Comparison of ENCODE assay signal across 8 mouse cellular contexts in genomic region chr13:42711510-42711909, GRCm38 (mm10). TPM values are rescaled to one million over a fixed set of nuclear protein-coding genes. Genes with fewer than 3 reads are reported as not detected.
DNase-seq lines count a peak whose midpoint lies in the region; ATAC-seq and TF ChIP-seq lines count a peak whose summit lies in the region.

No protein-coding gene starts in this region.

- no peak overlapping the region for H3K4me2 ChIP-seq in kidney, postnatal 0 days (ENCODE audit: low read length)
- no peak overlapping the region for H3K4me2 ChIP-seq in kidney, embryonic 15.5 days
- H3K4me2 ChIP-seq in hindbrain, embryonic 13.5 days = peak overlapping the region; percentile 61
- peak overlapping the region; percentile 60 for H3K4me2 ChIP-seq in midbrain, embryonic 14.5 days (ENCODE audit: low read length)

- WGBS in kidney, postnatal 0 days = 28% methylated on average over 2 of the region's 2 CpGs
- 29% methylated on average over 2 of the region's 2 CpGs for WGBS in kidney, embryonic 15.5 days
- 34% methylated on average over 2 of the region's 2 CpGs for WGBS in hindbrain, embryonic 13.5 days
- 39% methylated on average over 2 of the region's 2 CpGs for WGBS in midbrain, embryonic 14.5 days

- H3K27ac ChIP-seq in kidney, postnatal 0 days = no peak overlapping the region
- no peak overlapping the region for H3K27ac ChIP-seq in kidney, embryonic 15.5 days
- H3K27ac ChIP-seq in hindbrain, embryonic 13.5 days = no peak overlapping the region
- H3K27ac ChIP-seq in midbrain, embryonic 14.5 days (replicated peaks; ENCODE audit: low read depth, low read length) = no peak overlapping the region

- H3K9ac ChIP-seq in kidney, postnatal 0 days (ENCODE audit: low read depth, low read length) = no peak overlapping the region
- no peak overlapping the region for H3K9ac ChIP-seq in kidney, embryonic 15.5 days
- no peak overlapping the region for H3K9ac ChIP-seq in hindbrain, embryonic 13.5 days
- no peak overlapping the region for H3K9ac ChIP-seq in midbrain, embryonic 14.5 days (replicated peaks; ENCODE audit: low read length)

- H3K4me3 ChIP-seq in kidney, postnatal 0 days (replicated peaks; ENCODE audit: low read depth, low read length) = no peak overlapping the region
- no peak overlapping the region for H3K4me3 ChIP-seq in kidney, embryonic 15.5 days (replicated peaks)
- H3K4me3 ChIP-seq in hindbrain, embryonic 13.5 days = no peak overlapping the region
- H3K4me3 ChIP-seq in midbrain, embryonic 14.5 days (replicated peaks; ENCODE audit: low read depth, low read length) = 0 out of 2 replicates have a peak overlapping the region, but pooled peaks have one; percentile 7

- H3K27me3 ChIP-seq in kidney, postnatal 0 days (ENCODE audit: insufficient read depth, low read length) = peaks cover 14% of the 10 kb centered on the region; the same call in 1 of the 2 replicates
- H3K27me3 ChIP-seq in kidney, embryonic 15.5 days = peaks cover 30% of the 10 kb centered on the region
- H3K27me3 ChIP-seq in hindbrain, embryonic 13.5 days = no peaks in the 10 kb centered on the region
- H3K27me3 ChIP-seq in midbrain, embryonic 14.5 days (ENCODE audit: control insufficient read depth, insufficient read depth, low read length) = no peaks in the 10 kb centered on the region

- no peaks in the 10 kb centered on the region for H3K9me3 ChIP-seq in kidney, postnatal 0 days (replicated peaks; ENCODE audit: low read length)
- no peaks in the 10 kb centered on the region for H3K9me3 ChIP-seq in kidney, embryonic 15.5 days (replicated peaks)
- no peaks in the 10 kb centered on the region for H3K9me3 ChIP-seq in hindbrain, embryonic 13.5 days
- H3K9me3 ChIP-seq in midbrain, embryonic 14.5 days (ENCODE audit: control insufficient read depth, low read length) = no peaks in the 10 kb centered on the region

- H3K36me3 ChIP-seq in kidney, postnatal 0 days (ENCODE audit: insufficient read depth, low read length) = no peaks in the 10 kb centered on the region
- H3K36me3 ChIP-seq in kidney, embryonic 15.5 days = no peaks in the 10 kb centered on the region
- no peaks in the 10 kb centered on the region for H3K36me3 ChIP-seq in hindbrain, embryonic 13.5 days
- no peaks in the 10 kb centered on the region for H3K36me3 ChIP-seq in midbrain, embryonic 14.5 days (ENCODE audit: control insufficient read depth, insufficient read depth, low read length)

- no peak for ATAC-seq in kidney, postnatal 0 days (replicated peaks; ENCODE audit: low FRiP score, low read depth)
- no peak for ATAC-seq in kidney, embryonic 15.5 days (replicated peaks; ENCODE audit: low FRiP score)
- no peak for ATAC-seq in hindbrain, embryonic 13.5 days (ENCODE audit: low FRiP score)
- ATAC-seq in midbrain, embryonic 14.5 days (ENCODE audit: low FRiP score, low TSS enrichment) = no peak

- DNase-seq in kidney, postnatal 0 days (ENCODE audit: low spot score) = peak; percentile 78
- peak; percentile 75 for DNase-seq in adrenal gland, postnatal 14 days
- peak; percentile 52 for DNase-seq in midbrain, embryonic 14.5 days
- no peak for DNase-seq in left cerebral cortex, adult 8-10 months (ENCODE audit: low spot score in 2 of 2)
- no peak for DNase-seq in cerebellum, adult 11-12 months
- DNase-seq in gastrocnemius, adult 8-10 months (ENCODE audit: low spot score in 2 of 2) = no peak

- H3K4me1 ChIP-seq in kidney, postnatal 0 days (replicated peaks; ENCODE audit: insufficient read depth, low read length) = no peaks in the 10 kb centered on the region
- peaks cover 6% of the 10 kb centered on the region for H3K4me1 ChIP-seq in kidney, embryonic 15.5 days
- peaks cover 30% of the 10 kb centered on the region for H3K4me1 ChIP-seq in hindbrain, embryonic 13.5 days (replicated peaks)
- peaks cover 19% of the 10 kb centered on the region for H3K4me1 ChIP-seq in midbrain, embryonic 14.5 days (ENCODE audit: control insufficient read depth, insufficient read depth, low read length)

- TF ChIP-seq CTCF in kidney, postnatal 0 days (IDR thresholded peaks at IDR 0.05; ENCODE audit: low read depth) = peak; percentile 15; the same call in 1 of the 2 replicates

RNA-seq across cellular contexts. Expression of gene Phactr1, which starts 31.1 kb away (rescaled TPM):
- 32.4 and 34.4 TPM in 2 replicates for polyA plus RNA-seq in kidney, postnatal 0 days (2015; fragmentation: Nextera tagmentation; extraction: Ambion mirVana)
- polyA plus RNA-seq in kidney, embryonic 15.5 days (2015; fragmentation: Nextera tagmentation; extraction: Ambion mirVana) = 24.5 and 25.7 TPM in 2 replicates
- total RNA-seq in adrenal gland, postnatal 14 days (2021) = 9.5 and 10.6 TPM in 2 replicates
- polyA plus RNA-seq in hindbrain, embryonic 13.5 days (2015; fragmentation: Nextera tagmentation; extraction: Ambion mirVana) = 46.7 and 46.9 TPM in 2 replicates
- 62.2 and 63.8 TPM in 2 replicates for polyA plus RNA-seq in midbrain, embryonic 14.5 days (2014; fragmentation: Nextera tagmentation; extraction: Ambion mirVana)
- 100 to 1,000 TPM; 515 to 570 (median 537) TPM for total RNA-seq in left cerebral cortex, adult 8-10 months (2022)
- total RNA-seq in gastrocnemius, adult 8-10 months (2022) = 1 to 10 TPM in 3 of 4 experiments, under 1 TPM in 1; 0.51 to 3.1 (median 1.7) TPM

Comparison
In these comparisons a context has a peak if more than half of its experiments do, and no peak if none do; other contexts are left out.
1. DNase-seq: peak in kidney, postnatal 0 days (single experiment), adrenal gland, postnatal 14 days (single experiment) and midbrain, embryonic 14.5 days (single experiment); none in left cerebral cortex, adult 8-10 months (0 of 2), cerebellum, adult 11-12 months (single experiment) and gastrocnemius, adult 8-10 months (0 of 2).
2. H3K4me2 ChIP-seq: peak in hindbrain, embryonic 13.5 days (single experiment) and midbrain, embryonic 14.5 days (single experiment); none in kidney, postnatal 0 days (single experiment) and kidney, embryonic 15.5 days (single experiment).